Mouse (Mus musculus): ENCODE measurements around the gene Efcab6. TPM values are rescaled to one million over a fixed set of nuclear protein-coding genes. Genes with fewer than 3 reads are reported as not detected.

Gene Efcab6
- polyA plus RNA-seq, 1 experiment from 2014 or later, result 0.65 TPM

- Histone ChIP-seq H3K27me3 (replicated peaks; ENCODE audit: control insufficient read depth, insufficient read depth, low read length) (peaks cover 5% of the 10 kb centered on the region; the same call in 1 of the 2 replicates), H3K36me3 (ENCODE audit: control insufficient read depth, insufficient read depth, low read length) (no peaks in the 10 kb centered on the region), H3K4me2 (ENCODE audit: low read length) (no peak overlapping the region), H3K9me3 (ENCODE audit: control insufficient read depth, low read length) (no peaks in the 10 kb centered on the region), H3K4me3 (ENCODE audit: low read length) (no peak overlapping the region), H3K4me1 (ENCODE audit: control insufficient read depth, insufficient read depth, low read depth, low read length) (peaks cover 22% of the 10 kb centered on the region), H3K9ac (ENCODE audit: low read depth, low read length) (no peak overlapping the region), H3K27ac (ENCODE audit: low read depth, low read length) (no peak overlapping the region)
- 19% methylated on average over 7 of the region's 7 CpGs for WGBS
- peak; percentile 46; the same call in 1 of the 2 replicates for ATAC-seq
Measured at GRCm38 (mm10) chr15:84072226-84072625, 7.0 kb upstream of the Efcab6 start.

GRCm38 (mm10) chr15:84070116-84070676, 5.0 kb upstream of the Efcab6 start:
- Histone ChIP-seq H3K9me3 (ENCODE audit: control insufficient read depth, low read length) (no peaks in the 10 kb centered on the region), H3K27ac (ENCODE audit: low read depth, low read length) (no peak overlapping the region), H3K36me3 (ENCODE audit: control insufficient read depth, insufficient read depth, low read length) (no peaks in the 10 kb centered on the region), H3K4me3 (ENCODE audit: low read length) (no peak overlapping the region), H3K4me1 (ENCODE audit: control insufficient read depth, insufficient read depth, low read depth, low read length) (peaks cover 22% of the 10 kb centered on the region), H3K9ac (ENCODE audit: low read depth, low read length) (no peak overlapping the region; the same call in 1 of the 2 replicates), H3K4me2 (ENCODE audit: low read length) (no peak overlapping the region), H3K27me3 (replicated peaks; ENCODE audit: control insufficient read depth, insufficient read depth, low read length) (peaks cover 5% of the 10 kb centered on the region; the same call in 1 of the 2 replicates)
- no peak for ATAC-seq
- WGBS, result 10% methylated on average over 13 of the region's 13 CpGs

GRCm38 (mm10) chr15:84069455-84070050, 4.4 kb upstream of the Efcab6 start:
- Histone ChIP-seq H3K9ac (ENCODE audit: low read depth, low read length) (peak overlapping the region; percentile 35; the same call in 1 of the 2 replicates), H3K9me3 (ENCODE audit: control insufficient read depth, low read length) (no peaks in the 10 kb centered on the region), H3K27me3 (replicated peaks; ENCODE audit: control insufficient read depth, insufficient read depth, low read length) (peaks cover 5% of the 10 kb centered on the region; the same call in 1 of the 2 replicates), H3K4me3 (ENCODE audit: low read length) (no peak overlapping the region), H3K4me2 (ENCODE audit: low read length) (peak overlapping the region; percentile 15), H3K4me1 (ENCODE audit: control insufficient read depth, insufficient read depth, low read depth, low read length) (peaks cover 21% of the 10 kb centered on the region), H3K27ac (ENCODE audit: low read depth, low read length) (no peak overlapping the region), H3K36me3 (ENCODE audit: control insufficient read depth, insufficient read depth, low read length) (no peaks in the 10 kb centered on the region)
- no peak for ATAC-seq
- 10% methylated on average over 16 of the region's 16 CpGs for WGBS

GRCm38 (mm10) chr15:84065701-84066100, 522 bp upstream of the Efcab6 start:
- Histone ChIP-seq H3K36me3 (ENCODE audit: control insufficient read depth, insufficient read depth, low read length) (no peaks in the 10 kb centered on the region), H3K9me3 (ENCODE audit: control insufficient read depth, low read length) (no peaks in the 10 kb centered on the region), H3K4me1 (ENCODE audit: control insufficient read depth, insufficient read depth, low read depth, low read length) (peaks cover 15% of the 10 kb centered on the region), H3K4me3 (ENCODE audit: low read length) (no peak overlapping the region), H3K4me2 (ENCODE audit: low read length) (no peak overlapping the region), H3K27ac (ENCODE audit: low read depth, low read length) (no peak overlapping the region), H3K27me3 (replicated peaks; ENCODE audit: control insufficient read depth, insufficient read depth, low read length) (0 out of 2 replicates have a peak, but pooled peaks cover 3% of the 10 kb centered on the region), H3K9ac (ENCODE audit: low read depth, low read length) (no peak overlapping the region)
- 63% methylated on average over 4 of the region's 4 CpGs for WGBS
- no peak for ATAC-seq

DNA sequence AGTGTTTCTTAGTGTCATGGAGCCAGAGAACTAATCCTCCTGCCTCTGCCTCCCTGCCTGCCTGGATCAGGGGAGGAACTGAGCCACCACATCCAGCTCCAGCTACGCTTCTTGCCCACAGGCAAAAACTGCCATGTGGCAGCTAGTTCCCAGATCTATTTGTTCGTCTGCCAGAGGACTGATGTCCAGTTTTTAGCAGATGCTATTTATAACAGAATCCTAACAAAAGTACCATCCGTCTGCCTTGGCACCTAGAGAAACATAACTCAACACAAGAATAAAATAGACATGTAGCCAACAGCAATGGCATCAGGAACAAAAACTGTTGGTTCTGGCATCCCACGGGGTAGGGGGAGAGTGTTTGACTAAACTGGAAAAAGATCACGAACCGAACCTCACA, 6.3 kb downstream of the Efcab6 start:
- H3K4me3 ChIP-seq (ENCODE audit: low read length), result no peak overlapping the region
- peaks cover under 1% of the 10 kb centered on the region; the same call in 1 of the 2 replicates for H3K4me1 ChIP-seq (ENCODE audit: control insufficient read depth, insufficient read depth, low read depth, low read length)
- no peaks in the 10 kb centered on the region for H3K36me3 ChIP-seq (ENCODE audit: control insufficient read depth, insufficient read depth, low read length)
- no peak overlapping the region for H3K9ac ChIP-seq (ENCODE audit: low read depth, low read length)
- 68% methylated on average over 6 of the region's 6 CpGs for WGBS
- H3K9me3 ChIP-seq (ENCODE audit: control insufficient read depth, low read length), result no peaks in the 10 kb centered on the region
- H3K4me2 ChIP-seq (ENCODE audit: low read length), result no peak overlapping the region
- no peak overlapping the region for H3K27ac ChIP-seq (ENCODE audit: low read depth, low read length)
- ATAC-seq, result no peak
- H3K27me3 ChIP-seq (replicated peaks; ENCODE audit: control insufficient read depth, insufficient read depth, low read length), result peaks cover 3% of the 10 kb centered on the region; the same call in 1 of the 2 replicates

DNA sequence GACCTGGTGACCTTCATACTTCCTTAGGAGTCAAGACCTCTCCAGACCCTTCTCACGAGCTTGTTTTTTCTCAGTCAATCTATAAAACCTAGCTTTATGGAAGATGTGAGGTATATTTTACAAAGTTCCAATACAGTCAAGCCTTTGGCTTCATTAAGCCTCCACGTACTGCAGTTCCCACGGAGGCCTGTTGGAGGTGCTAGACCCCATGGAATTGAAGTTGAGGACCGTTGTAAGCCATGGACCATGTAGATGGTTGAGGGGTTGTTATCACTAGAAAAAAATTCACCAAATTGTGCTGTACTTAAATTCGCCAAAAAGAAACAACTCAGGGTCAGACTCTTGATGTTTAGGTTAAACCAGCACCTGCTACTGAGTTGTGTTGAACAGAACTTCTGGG, 9.1 kb downstream of the Efcab6 start:
- Histone ChIP-seq H3K9ac (ENCODE audit: low read depth, low read length) (no peak overlapping the region), H3K4me2 (ENCODE audit: low read length) (no peak overlapping the region), H3K4me1 (ENCODE audit: control insufficient read depth, insufficient read depth, low read depth, low read length) (peaks cover 4% of the 10 kb centered on the region; the same call in 1 of the 2 replicates), H3K9me3 (ENCODE audit: control insufficient read depth, low read length) (no peaks in the 10 kb centered on the region), H3K27ac (ENCODE audit: low read depth, low read length) (no peak overlapping the region), H3K4me3 (ENCODE audit: low read length) (no peak overlapping the region), H3K36me3 (ENCODE audit: control insufficient read depth, insufficient read depth, low read length) (no peaks in the 10 kb centered on the region), H3K27me3 (replicated peaks; ENCODE audit: control insufficient read depth, insufficient read depth, low read length) (peaks cover 3% of the 10 kb centered on the region; the same call in 1 of the 2 replicates)
- WGBS, result 73% methylated on average over 5 of the region's 5 CpGs
- no peak for ATAC-seq

- Histone ChIP-seq H3K4me1 (ENCODE audit: control insufficient read depth, insufficient read depth, low read depth, low read length) (peaks cover 4% of the 10 kb centered on the region; the same call in 1 of the 2 replicates), H3K9me3 (ENCODE audit: control insufficient read depth, low read length) (no peaks in the 10 kb centered on the region), H3K27me3 (replicated peaks; ENCODE audit: control insufficient read depth, insufficient read depth, low read length) (peaks cover 3% of the 10 kb centered on the region; the same call in 1 of the 2 replicates), H3K4me3 (ENCODE audit: low read length) (no peak overlapping the region), H3K9ac (ENCODE audit: low read depth, low read length) (no peak overlapping the region; the same call in 1 of the 2 replicates), H3K36me3 (ENCODE audit: control insufficient read depth, insufficient read depth, low read length) (no peaks in the 10 kb centered on the region), H3K4me2 (ENCODE audit: low read length) (no peak overlapping the region), H3K27ac (ENCODE audit: low read depth, low read length) (no peak overlapping the region)
- 33% methylated on average over 9 of the region's 9 CpGs for WGBS
- ATAC-seq, result peak; percentile 92
Measured at GRCm38 (mm10) chr15:84053859-84054258, 11.3 kb downstream of the Efcab6 start.

GRCm38 (mm10) chr15:84053240-84053639, 11.9 kb downstream of the Efcab6 start:
- no peaks in the 10 kb centered on the region for H3K9me3 ChIP-seq (ENCODE audit: control insufficient read depth, low read length)
- 97% methylated on average over 4 of the region's 4 CpGs for WGBS
- peak; percentile 45; the same call in 1 of the 2 replicates for ATAC-seq
- no peak overlapping the region for H3K4me2 ChIP-seq (ENCODE audit: low read length)
- H3K9ac ChIP-seq (ENCODE audit: low read depth, low read length), result no peak overlapping the region
- H3K36me3 ChIP-seq (ENCODE audit: control insufficient read depth, insufficient read depth, low read length), result no peaks in the 10 kb centered on the region
- H3K4me3 ChIP-seq (ENCODE audit: low read length), result no peak overlapping the region
- H3K27me3 ChIP-seq (replicated peaks; ENCODE audit: control insufficient read depth, insufficient read depth, low read length), result peaks cover 3% of the 10 kb centered on the region; the same call in 1 of the 2 replicates
- no peak overlapping the region for H3K27ac ChIP-seq (ENCODE audit: low read depth, low read length)
- H3K4me1 ChIP-seq (ENCODE audit: control insufficient read depth, insufficient read depth, low read depth, low read length), result peaks cover 4% of the 10 kb centered on the region; the same call in 1 of the 2 replicates

DNA sequence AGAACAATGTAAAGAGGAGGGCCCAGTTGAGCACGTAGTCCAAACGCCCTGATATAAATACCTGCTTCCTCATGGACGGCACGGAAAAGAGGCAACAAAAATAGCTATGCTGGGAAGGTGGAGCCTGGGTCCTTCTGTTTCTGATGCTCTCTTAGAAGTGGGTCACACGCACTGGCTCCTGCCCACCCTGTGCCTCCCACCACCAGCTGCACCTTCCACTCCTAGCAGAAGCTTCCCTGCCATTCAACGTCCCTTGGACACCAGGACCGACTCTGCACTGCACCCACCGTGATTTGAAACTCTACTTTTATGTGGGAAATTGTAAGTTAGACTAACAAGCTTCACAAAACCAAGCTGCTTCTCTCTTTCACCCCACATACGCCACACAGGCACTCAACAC, 12.8 kb downstream of the Efcab6 start:
- Histone ChIP-seq H3K4me3 (ENCODE audit: low read length) (no peak overlapping the region), H3K4me1 (ENCODE audit: control insufficient read depth, insufficient read depth, low read depth, low read length) (peaks cover 4% of the 10 kb centered on the region; the same call in 1 of the 2 replicates), H3K27me3 (replicated peaks; ENCODE audit: control insufficient read depth, insufficient read depth, low read length) (peaks cover 3% of the 10 kb centered on the region; the same call in 1 of the 2 replicates), H3K27ac (ENCODE audit: low read depth, low read length) (no peak overlapping the region), H3K36me3 (ENCODE audit: control insufficient read depth, insufficient read depth, low read length) (no peaks in the 10 kb centered on the region), H3K4me2 (ENCODE audit: low read length) (no peak overlapping the region), H3K9me3 (ENCODE audit: control insufficient read depth, low read length) (no peaks in the 10 kb centered on the region), H3K9ac (ENCODE audit: low read depth, low read length) (no peak overlapping the region)
- 84% methylated on average over 9 of the region's 9 CpGs for WGBS
- no peak for ATAC-seq

Data from hindbrain, embryonic 16.5 days (tissue).